Mouse (Mus musculus): ENCODE results near the gene Mybpc3. TPM values are rescaled to one million over a fixed set of nuclear protein-coding genes. Genes with fewer than 3 reads are reported as not detected.

Mybpc3 gene
- polyA plus RNA-seq, 1 experiment: 0.14 TPM

GRCm38 (mm10) chr2:91180706-91181105 is 62.8 kb downstream of the Mybpc3 start:
- H3K4me3 ChIP-seq (ENCODE audit: insufficient read depth, low read depth, low read length): no peak overlapping the region
- peaks cover 2% of the 10 kb centered on the region; the same call in 1 of the 2 replicates for H3K36me3 ChIP-seq (ENCODE audit: control insufficient read depth, insufficient read depth, low read length)
- H3K4me1 ChIP-seq (ENCODE audit: control insufficient read depth, insufficient read depth, low read length): peaks cover 4% of the 10 kb centered on the region; the same call in 1 of the 2 replicates
- WGBS: 69% methylated on average over 5 of the region's 5 CpGs
- H3K27ac ChIP-seq (ENCODE audit: insufficient read depth, low read depth, low read length): no peak overlapping the region
- H3K27me3 ChIP-seq (replicated peaks; ENCODE audit: control insufficient read depth, insufficient read depth, low read length): no peaks in the 10 kb centered on the region
- no peak for DNase-seq
- TF ChIP-seq CTCF (conservative IDR thresholded peaks at IDR 0.05; ENCODE audit: insufficient read depth, insufficient read length, low read depth, low read length) (no peak), POLR2A (IDR thresholded peaks at IDR 0.05; ENCODE audit: low read depth, low read length) (no peak)

GRCm38 (mm10) chr2:91182016-91182404 is 64.1 kb downstream of the Mybpc3 start:
- Histone ChIP-seq H3K4me1 (ENCODE audit: control insufficient read depth, insufficient read depth, low read length) (peaks cover 4% of the 10 kb centered on the region; the same call in 1 of the 2 replicates), H3K4me3 (ENCODE audit: insufficient read depth, low read depth, low read length) (peak overlapping the region; percentile 52), H3K27ac (ENCODE audit: insufficient read depth, low read depth, low read length) (no peak overlapping the region), H3K36me3 (ENCODE audit: control insufficient read depth, insufficient read depth, low read length) (no peaks in the 10 kb centered on the region; the same call in 1 of the 2 replicates), H3K27me3 (replicated peaks; ENCODE audit: control insufficient read depth, insufficient read depth, low read length) (no peaks in the 10 kb centered on the region)
- TF ChIP-seq CTCF (conservative IDR thresholded peaks at IDR 0.05; ENCODE audit: insufficient read depth, insufficient read length, low read depth, low read length) (no peak), POLR2A (IDR thresholded peaks at IDR 0.05; ENCODE audit: low read depth, low read length) (no peak)
- DNase-seq: no peak
- 14% methylated on average over 8 of the region's 8 CpGs for WGBS

- under 1% methylated on average over 80 of the region's 81 CpGs for WGBS
- DNase-seq: no peak
- Histone ChIP-seq H3K4me3 (ENCODE audit: insufficient read depth, low read depth, low read length) (peak overlapping the region; percentile 52), H3K27ac (ENCODE audit: insufficient read depth, low read depth, low read length) (peak overlapping the region; percentile 68), H3K27me3 (replicated peaks; ENCODE audit: control insufficient read depth, insufficient read depth, low read length) (no peaks in the 10 kb centered on the region), H3K4me1 (ENCODE audit: control insufficient read depth, insufficient read depth, low read length) (peaks cover 4% of the 10 kb centered on the region; the same call in 1 of the 2 replicates), H3K36me3 (ENCODE audit: control insufficient read depth, insufficient read depth, low read length) (no peaks in the 10 kb centered on the region)
- TF ChIP-seq POLR2A (IDR thresholded peaks at IDR 0.05; ENCODE audit: low read depth, low read length) (no peak), CTCF (conservative IDR thresholded peaks at IDR 0.05; ENCODE audit: insufficient read depth, insufficient read length, low read depth, low read length) (no peak)
These were observed 64.6 kb downstream of the Mybpc3 start for GRCm38 (mm10) chr2:91182405-91183147.

GRCm38 (mm10) chr2:91183148-91183513 is 65.2 kb downstream of the Mybpc3 start:
- peak; percentile 97 for DNase-seq
- WGBS: 0% methylated on average over 9 of the region's 9 CpGs
- TF ChIP-seq POLR2A (IDR thresholded peaks at IDR 0.05; ENCODE audit: low read depth, low read length): no peak
- TF ChIP-seq CTCF (conservative IDR thresholded peaks at IDR 0.05; ENCODE audit: insufficient read depth, insufficient read length, low read depth, low read length): no peak
- H3K4me1 ChIP-seq (ENCODE audit: control insufficient read depth, insufficient read depth, low read length): peaks cover 4% of the 10 kb centered on the region; the same call in 1 of the 2 replicates
- H3K27me3 ChIP-seq (replicated peaks; ENCODE audit: control insufficient read depth, insufficient read depth, low read length): no peaks in the 10 kb centered on the region
- peak overlapping the region; percentile 52 for H3K4me3 ChIP-seq (ENCODE audit: insufficient read depth, low read depth, low read length)
- H3K27ac ChIP-seq (ENCODE audit: insufficient read depth, low read depth, low read length): peak overlapping the region; percentile 68
- no peaks in the 10 kb centered on the region for H3K36me3 ChIP-seq (ENCODE audit: control insufficient read depth, insufficient read depth, low read length)

GRCm38 (mm10) chr2:91183711-91184405 is 65.9 kb downstream of the Mybpc3 start, which contains the start of gene Madd:
TSS of gene Madd (minus strand) at chr2:91183837.
- TF ChIP-seq POLR2A (IDR thresholded peaks at IDR 0.05; ENCODE audit: low read depth, low read length): no peak
- WGBS: 62% methylated on average over 15 of the region's 15 CpGs
- Histone ChIP-seq H3K27me3 (replicated peaks; ENCODE audit: control insufficient read depth, insufficient read depth, low read length) (no peaks in the 10 kb centered on the region), H3K4me1 (ENCODE audit: control insufficient read depth, insufficient read depth, low read length) (peaks cover 4% of the 10 kb centered on the region; the same call in 1 of the 2 replicates), H3K36me3 (ENCODE audit: control insufficient read depth, insufficient read depth, low read length) (no peaks in the 10 kb centered on the region), H3K4me3 (ENCODE audit: insufficient read depth, low read depth, low read length) (peak within 1 kb of the TSS; percentile 52), H3K27ac (ENCODE audit: insufficient read depth, low read depth, low read length) (peak within 1 kb of the TSS; percentile 68)
- DNase-seq: peak; percentile 54

Other genes with a start within 250 kb of the Mybpc3 start
- 9.9 and 11.1 TPM in 2 replicates for gene C1qtnf4, start 232.3 kb upstream of the Mybpc3 start, polyA plus RNA-seq (2012; rRNA removed)
- 18.8 and 19.0 TPM in 2 replicates for gene Kbtbd4, start 213.4 kb upstream of the Mybpc3 start, polyA plus RNA-seq (2012; rRNA removed)
- gene Ndufs3, start 213.3 kb upstream of the Mybpc3 start, polyA plus RNA-seq (2012; rRNA removed): 344 and 416 TPM in 2 replicates
- gene Celf1, start 177.8 kb upstream of the Mybpc3 start, polyA plus RNA-seq (2012; rRNA removed): 40.5 and 40.6 TPM in 2 replicates
- 7.0 TPM in 2 replicates for gene Rapsn, start 82.5 kb upstream of the Mybpc3 start, polyA plus RNA-seq (2012; rRNA removed)
- 114 and 127 TPM in 2 replicates for gene Psmc3, start 64.1 kb upstream of the Mybpc3 start, polyA plus RNA-seq (2012; rRNA removed)
- gene Slc39a13, start 47.7 kb upstream of the Mybpc3 start, polyA plus RNA-seq (2012; rRNA removed): 87.2 and 103 TPM in 2 replicates
- gene Spi1, start 35.8 kb upstream of the Mybpc3 start, polyA plus RNA-seq (2012; rRNA removed): 12.9 and 17.4 TPM in 2 replicates
- gene Madd, start 65.7 kb downstream of the Mybpc3 start, polyA plus RNA-seq (2012; rRNA removed): 12.7 and 14.7 TPM in 2 replicates
- gene Nr1h3, start 84.7 kb downstream of the Mybpc3 start, polyA plus RNA-seq (2012; rRNA removed): 92.2 and 106 TPM in 2 replicates
- gene Acp2, start 84.7 kb downstream of the Mybpc3 start, polyA plus RNA-seq (2012; rRNA removed): 27.0 and 31.7 TPM in 2 replicates
- 11.5 and 11.7 TPM in 2 replicates for gene Ddb2, start 118.8 kb downstream of the Mybpc3 start, polyA plus RNA-seq (2012; rRNA removed)
- gene Pacsin3, start 137.8 kb downstream of the Mybpc3 start, polyA plus RNA-seq (2012; rRNA removed): 30.2 and 33.3 TPM in 2 replicates
- gene Arfgap2, start 146.8 kb downstream of the Mybpc3 start, polyA plus RNA-seq (2012; rRNA removed): 32.7 and 38.4 TPM in 2 replicates

All from kidney, adult 2 months (tissue).